Mouse (Mus musculus): ENCODE results near the gene Gm49383. TPM values are rescaled to one million over a fixed set of nuclear protein-coding genes. Genes with fewer than 3 reads are reported as not detected.
"Not testable (repeated sequence)": the region's sequence is repeated elsewhere in the genome, so short reads cannot be mapped to it uniquely, and the experiment has no call there.

Gene Gm49383
- polyA plus RNA-seq, 1 experiment from 2014 or later, result 10.2 TPM

DNA sequence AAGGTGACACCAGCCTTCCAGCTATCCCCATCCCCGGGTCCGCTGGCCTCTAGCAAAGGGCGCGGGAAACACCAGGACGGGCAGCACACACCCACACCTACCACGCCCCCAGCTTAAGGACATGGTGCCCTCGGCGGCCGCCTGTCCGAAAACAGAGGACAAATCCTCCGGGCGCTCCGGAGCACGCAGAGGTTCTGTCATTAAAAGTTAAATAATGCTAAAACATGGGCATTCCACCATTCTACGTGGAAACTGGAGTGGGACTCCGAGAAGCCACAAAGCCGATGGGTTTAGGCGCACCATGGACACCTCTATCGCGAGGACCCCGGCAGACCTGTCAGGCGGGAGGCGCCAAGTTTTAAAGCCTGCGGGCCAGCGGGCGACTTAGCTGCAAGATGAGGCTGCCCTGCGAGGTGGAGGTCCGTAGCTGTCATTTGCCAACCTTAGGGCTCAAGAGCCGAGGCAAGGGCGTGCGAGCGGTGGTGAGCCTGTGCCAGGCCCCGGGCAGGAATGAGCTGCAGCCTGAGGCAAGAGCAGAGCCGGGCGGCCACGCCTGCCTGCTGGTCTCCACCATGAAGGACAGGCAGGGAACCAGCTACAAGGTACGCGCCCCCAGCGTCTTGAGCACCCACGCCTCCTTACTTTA is 28.3 kb downstream of the Gm49383 start, which contains the start of gene Lrr1:
TSS of gene Lrr1 (plus strand) at position 354 of the 646 bp plus-strand sequence.
- Histone ChIP-seq H3K4me3 (ENCODE audit: low read depth, low read length) (peak within 1 kb of the TSS; percentile 78), H3K4me2 (replicated peaks; ENCODE audit: low read depth) (peak within 1 kb of the TSS; percentile 94), H3K27me3 (replicated peaks; ENCODE audit: control insufficient read depth, insufficient read depth, low read length) (no peaks in the 10 kb centered on the region), H3K36me3 (ENCODE audit: control insufficient read depth, insufficient read depth) (no peaks in the 10 kb centered on the region), H3K9ac (ENCODE audit: low read depth, low read length) (peak within 1 kb of the TSS; percentile 68), H3K9me3 (ENCODE audit: control insufficient read depth) (no peaks in the 10 kb centered on the region), H3K27ac (ENCODE audit: low read depth, low read length) (no peak within 1 kb of the TSS), H3K4me1 (replicated peaks; ENCODE audit: control insufficient read depth, insufficient read depth, low read length) (no peaks in the 10 kb centered on the region)
- ATAC-seq, result peak; percentile 91
- 0 out of 2 replicates have a peak, but pooled peaks have one; percentile 11 for TF ChIP-seq CTCF (IDR thresholded peaks at IDR 0.05; ENCODE audit: low read depth)
- under 1% methylated on average over 40 of the region's 40 CpGs for WGBS

DNA sequence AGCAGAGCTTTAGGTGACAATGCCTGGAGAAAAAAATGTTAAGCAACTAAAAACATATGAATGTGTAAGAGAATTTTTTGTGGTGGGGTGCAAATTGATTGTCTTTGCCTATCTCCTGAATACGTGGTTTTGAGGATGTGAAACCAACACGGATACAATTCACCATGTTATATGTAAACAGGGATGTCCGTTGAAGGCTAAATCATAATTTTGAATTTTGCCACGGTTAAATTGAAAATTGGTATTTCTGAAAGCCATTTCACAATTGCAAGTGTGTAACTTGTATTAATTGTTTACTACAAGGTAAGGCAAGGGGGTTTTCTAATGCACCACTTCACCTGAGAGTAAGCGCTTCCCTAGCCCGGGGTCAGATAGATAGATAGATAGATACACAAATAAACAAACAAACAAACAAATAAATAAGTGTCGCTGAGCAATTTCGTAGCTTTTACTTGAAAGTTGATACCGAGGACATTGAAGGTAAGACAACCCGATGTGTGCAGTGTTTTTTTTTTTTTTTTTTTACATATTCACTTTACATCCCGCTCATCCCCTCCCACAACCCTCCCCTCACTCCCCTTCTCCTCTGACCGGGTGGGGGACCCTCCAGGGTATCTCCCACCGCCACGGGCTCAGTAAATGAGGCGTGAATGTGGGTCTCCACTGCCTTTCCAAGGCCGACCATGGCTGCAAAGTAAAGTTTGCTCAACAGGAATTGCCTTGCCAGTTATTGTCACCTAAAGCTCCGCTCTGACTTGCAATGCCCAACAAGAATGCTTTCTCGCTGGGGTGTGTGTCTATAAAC is 29.0 kb downstream of the Gm49383 start:
- Histone ChIP-seq H3K9me3 (ENCODE audit: control insufficient read depth) (no peaks in the 10 kb centered on the region), H3K9ac (ENCODE audit: low read depth, low read length) (peak overlapping the region; percentile 68), H3K27ac (ENCODE audit: low read depth, low read length) (no peak overlapping the region), H3K4me2 (replicated peaks; ENCODE audit: low read depth) (peak overlapping the region; percentile 94), H3K4me3 (ENCODE audit: low read depth, low read length) (peak overlapping the region; percentile 78), H3K4me1 (replicated peaks; ENCODE audit: control insufficient read depth, insufficient read depth, low read length) (no peaks in the 10 kb centered on the region), H3K36me3 (ENCODE audit: control insufficient read depth, insufficient read depth) (no peaks in the 10 kb centered on the region), H3K27me3 (replicated peaks; ENCODE audit: control insufficient read depth, insufficient read depth, low read length) (no peaks in the 10 kb centered on the region)
- 10% methylated on average over 18 of the region's 18 CpGs for whole genome bisulfite sequencing
- ATAC-seq, result 0 out of 2 replicates have a peak, but pooled peaks have one; percentile 11
- TF ChIP-seq CTCF (IDR thresholded peaks at IDR 0.05; ENCODE audit: low read depth), result no peak

DNA sequence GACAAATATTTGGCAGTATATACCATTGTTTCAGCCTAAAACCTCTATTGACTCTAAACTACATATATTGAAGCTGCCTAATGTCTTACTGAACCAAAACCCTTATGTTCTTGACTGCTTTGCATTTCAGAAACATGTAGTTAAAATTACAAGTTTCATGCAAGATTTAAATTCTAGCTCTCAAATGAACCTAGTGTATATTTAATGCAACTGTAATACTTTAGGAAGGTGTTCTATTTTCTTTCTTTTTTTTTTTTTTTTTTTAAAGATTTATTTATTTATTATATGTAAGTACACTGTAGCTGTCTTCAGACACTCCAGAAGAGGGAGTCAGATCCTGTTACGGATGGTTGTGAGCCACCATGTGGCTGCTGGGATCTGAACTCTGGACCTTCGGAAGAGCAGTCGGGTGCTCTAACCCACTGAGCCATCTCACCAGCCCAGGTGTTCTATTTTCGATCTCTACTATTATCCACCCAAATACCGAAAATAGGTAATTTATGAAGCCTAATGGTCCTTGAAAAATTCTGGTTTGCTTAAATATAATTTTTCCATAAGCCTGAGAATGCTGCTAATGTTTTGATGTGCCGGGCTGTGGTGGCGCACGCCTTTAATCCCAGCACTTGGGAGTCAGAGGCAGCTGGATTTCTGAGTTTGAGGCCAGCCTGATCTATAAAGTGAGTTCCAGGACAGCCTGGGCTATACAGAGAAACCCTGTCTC is 29.9 kb downstream of the Gm49383 start:
- not testable (repeated sequence) for ATAC-seq; H3K4me2 ChIP-seq (replicated peaks; ENCODE audit: low read depth); H3K27me3 ChIP-seq (replicated peaks; ENCODE audit: control insufficient read depth, insufficient read depth, low read length); H3K36me3 ChIP-seq (ENCODE audit: control insufficient read depth, insufficient read depth); H3K4me1 ChIP-seq (replicated peaks; ENCODE audit: control insufficient read depth, insufficient read depth, low read length); H3K4me3 ChIP-seq (ENCODE audit: low read depth, low read length); H3K27ac ChIP-seq (ENCODE audit: low read depth, low read length); H3K9ac ChIP-seq (ENCODE audit: low read depth, low read length); H3K9me3 ChIP-seq (ENCODE audit: control insufficient read depth)
- 74% methylated on average over 8 of the region's 8 CpGs for WGBS

DNA sequence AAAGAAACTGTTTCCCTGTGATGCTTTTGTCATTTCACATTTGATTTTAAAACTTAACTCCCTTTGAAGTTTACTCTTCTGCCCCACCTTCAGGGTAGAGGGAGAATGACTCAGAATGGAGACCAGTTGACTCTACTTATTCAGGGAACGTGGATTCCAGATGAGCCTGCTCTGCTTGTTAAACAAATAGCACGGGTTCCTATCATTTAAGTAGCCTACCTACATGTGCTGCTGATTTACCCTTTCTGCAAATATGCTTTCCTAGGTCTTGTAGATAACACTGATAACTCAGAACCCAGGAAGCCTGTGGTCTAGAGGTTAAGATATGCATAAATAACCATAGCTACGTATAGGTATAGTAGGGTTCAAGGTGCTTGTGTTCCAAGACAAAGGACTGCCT is 32.0 kb downstream of the Gm49383 start:
- 25% methylated on average over 3 of the region's 3 CpGs for WGBS
- Histone ChIP-seq H3K4me3 (ENCODE audit: low read depth, low read length) (no peak overlapping the region), H3K27ac (ENCODE audit: low read depth, low read length) (no peak overlapping the region), H3K27me3 (replicated peaks; ENCODE audit: control insufficient read depth, insufficient read depth, low read length) (no peaks in the 10 kb centered on the region), H3K4me2 (replicated peaks; ENCODE audit: low read depth) (no peak overlapping the region), H3K36me3 (ENCODE audit: control insufficient read depth, insufficient read depth) (no peaks in the 10 kb centered on the region), H3K4me1 (replicated peaks; ENCODE audit: control insufficient read depth, insufficient read depth, low read length) (no peaks in the 10 kb centered on the region), H3K9ac (ENCODE audit: low read depth, low read length) (no peak overlapping the region), H3K9me3 (ENCODE audit: control insufficient read depth) (no peaks in the 10 kb centered on the region)
- TF ChIP-seq CTCF (IDR thresholded peaks at IDR 0.05; ENCODE audit: low read depth), result no peak
- no peak for ATAC-seq

DNA sequence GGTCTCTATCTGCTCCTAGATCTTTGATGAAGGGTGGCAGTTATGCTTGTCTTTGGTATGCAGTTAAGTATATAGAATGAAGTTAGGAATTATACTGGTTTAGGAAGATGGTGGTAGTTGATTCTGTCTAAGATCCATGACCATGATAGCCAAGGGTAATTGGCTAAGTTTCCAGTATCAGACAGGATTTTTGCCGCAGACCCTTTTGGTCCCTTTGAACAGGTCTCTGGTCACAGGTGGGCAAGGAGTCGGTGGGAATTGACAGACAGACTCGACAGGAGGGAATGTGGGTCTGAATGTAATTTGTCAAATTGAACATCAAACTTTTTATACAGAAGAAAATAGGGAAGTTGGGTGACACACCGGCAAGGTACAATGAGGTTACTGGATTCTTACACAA is 33.3 kb downstream of the Gm49383 start:
- H3K4me1 ChIP-seq (replicated peaks; ENCODE audit: control insufficient read depth, insufficient read depth, low read length); H3K9me3 ChIP-seq (ENCODE audit: control insufficient read depth); H3K36me3 ChIP-seq (ENCODE audit: control insufficient read depth, insufficient read depth); H3K4me2 ChIP-seq (replicated peaks; ENCODE audit: low read depth); H3K4me3 ChIP-seq (ENCODE audit: low read depth, low read length); H3K27me3 ChIP-seq (replicated peaks; ENCODE audit: control insufficient read depth, insufficient read depth, low read length); ATAC-seq; H3K27ac ChIP-seq (ENCODE audit: low read depth, low read length); H3K9ac ChIP-seq (ENCODE audit: low read depth, low read length): not testable (repeated sequence)
- 84% methylated on average over 4 of the region's 4 CpGs for WGBS

DNA sequence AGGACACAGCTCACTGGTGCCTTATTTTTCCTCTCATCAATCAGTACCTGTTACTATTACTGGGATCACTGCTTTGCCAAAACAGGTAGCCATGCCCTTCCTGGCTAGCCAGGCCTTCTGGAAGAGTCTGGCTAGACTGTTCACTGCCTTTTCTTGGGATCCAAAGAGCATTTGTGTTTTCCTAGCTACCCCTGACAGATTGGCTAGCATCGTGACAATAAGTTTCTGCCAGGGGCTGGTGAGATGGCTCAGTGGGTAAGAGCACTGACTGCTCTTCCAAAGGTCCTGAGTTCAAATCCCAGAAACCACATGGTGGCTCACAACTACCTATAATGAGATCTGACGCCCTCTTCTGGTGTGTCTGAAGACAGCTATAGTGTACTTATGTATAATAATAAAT is 36.2 kb downstream of the Gm49383 start:
- H3K9ac ChIP-seq (ENCODE audit: low read depth, low read length); H3K4me2 ChIP-seq (replicated peaks; ENCODE audit: low read depth); H3K27ac ChIP-seq (ENCODE audit: low read depth, low read length); H3K4me1 ChIP-seq (replicated peaks; ENCODE audit: control insufficient read depth, insufficient read depth, low read length); ATAC-seq; H3K4me3 ChIP-seq (ENCODE audit: low read depth, low read length); H3K9me3 ChIP-seq (ENCODE audit: control insufficient read depth); H3K27me3 ChIP-seq (replicated peaks; ENCODE audit: control insufficient read depth, insufficient read depth, low read length): not testable (repeated sequence)
- peaks cover 12% of the 10 kb centered on the region; the same call in 1 of the 2 replicates for H3K36me3 ChIP-seq (ENCODE audit: control insufficient read depth, insufficient read depth)
- WGBS, result 82% methylated on average over 2 of the region's 2 CpGs

Measured in intestine, postnatal 0 days (tissue).